Mouse (Mus musculus) MEL (cell line): ENCODE results near the gene Gm21954. TPM values are rescaled to one million over a fixed set of nuclear protein-coding genes. Genes with fewer than 3 reads are reported as not detected.

Experiments used
- DNase-seq: peaks from one replicate; pipeline ENCODE4 v3.0.0; 2011; ENCODE audit warnings: low read depth, low spot score
- H3K27ac ChIP-seq: 2 replicates; pipeline ENCODE4 v1.5.1; 2012; ENCODE audit warnings: low read depth, mild to moderate bottlenecking, control low read depth, low read length, moderate library complexity; ENCODE audit not compliant: control insufficient read depth
- H3K27me3 ChIP-seq, 2 experiments: fragments of 150-350 bp in 1 of 2; sonication (generic) in 1 of 2; 2 replicates each; pipeline ENCODE4 v1.6.1; 2012; ENCODE audit warnings: low read length in 2 of 2, mild to moderate bottlenecking in 2 of 2, improper control_type of control experiment in 1 of 2, moderate library complexity in 1 of 2; ENCODE audit not compliant: insufficient read depth in 2 of 2, control insufficient read depth in 1 of 2
- H3K36me3 ChIP-seq, 2 experiments: 2 replicates each; pipeline ENCODE4 v1.6.1; 2012 to 2014; ENCODE audit warnings: low read length in 2 of 2, improper control_type of control experiment in 1 of 2, inconsistent platforms in 1 of 2, mild to moderate bottlenecking in 1 of 2; ENCODE audit not compliant: insufficient read depth in 2 of 2, control insufficient read depth in 1 of 2
- H3K4me1 ChIP-seq, 2 experiments: fragments of 150-350 bp in 1 of 2; sonication (generic) in 1 of 2; 2 replicates each; pipeline ENCODE4 v1.6.1; 2012; ENCODE audit warnings: low read length in 2 of 2, improper control_type of control experiment in 1 of 2, mild to moderate bottlenecking in 1 of 2; ENCODE audit not compliant: insufficient read depth in 2 of 2, control insufficient read depth in 1 of 2
- H3K4me3 ChIP-seq, 2 experiments: fragments of 150-350 bp in 1 of 2; sonication (generic) in 1 of 2; 2 replicates each; pipeline ENCODE4 v1.5.1; 2012; ENCODE audit warnings: low read depth in 2 of 2, low read length in 2 of 2, mild to moderate bottlenecking in 2 of 2, moderate library complexity in 2 of 2, control low read depth in 1 of 2, improper control_type of control experiment in 1 of 2; ENCODE audit not compliant: control insufficient read depth in 1 of 2, insufficient read depth in 1 of 2
- H3K79me2 ChIP-seq: 2 replicates; pipeline ENCODE4 v1.6.1; 2012; ENCODE audit warnings: mild to moderate bottlenecking, low read length, moderate library complexity; ENCODE audit not compliant: control insufficient read depth, poor library complexity, insufficient read depth
- H3K9ac ChIP-seq: 2 replicates; pipeline ENCODE4 v1.6.1; 2012; ENCODE audit warnings: low read depth, mild to moderate bottlenecking, control low read depth, low read length, moderate library complexity; ENCODE audit not compliant: control insufficient read depth, poor library complexity, severe bottlenecking
- H3K9me3 ChIP-seq: fragments of 150-350 bp; sonication (generic); replicated peaks from 2 replicates; pipeline ENCODE4 v1.6.1; 2012; ENCODE audit warnings: mild to moderate bottlenecking, low read length, improper control_type of control experiment, moderate library complexity; ENCODE audit not compliant: insufficient read depth
- BHLHE40 ChIP-seq: IDR thresholded peaks from 2 replicates; pipeline ENCODE4 v1.6.1; 2012; ENCODE audit warnings: low read depth, mild to moderate bottlenecking, inconsistent platforms, low read length, improper control_type of control experiment, borderline replicate concordance
- CHD2 ChIP-seq: IDR thresholded peaks from 2 replicates; pipeline ENCODE4 v1.6.1; 2011; ENCODE audit warnings: low read length, improper control_type of control experiment
- E2F4 ChIP-seq: IDR thresholded peaks from 2 replicates; pipeline ENCODE4 v1.6.1; 2011; ENCODE audit warnings: low read depth, low read length, improper control_type of control experiment, borderline replicate concordance
- EP300 ChIP-seq, 2 experiments: IDR thresholded peaks; 2 replicates each; pipeline ENCODE4 v1.6.1; 2011; ENCODE audit warnings: improper control_type of control experiment in 2 of 2, low read length in 2 of 2, low read depth in 1 of 2, mild to moderate bottlenecking in 1 of 2
- GABPA ChIP-seq: IDR thresholded peaks from 2 replicates; pipeline ENCODE4 v1.6.1; 2012; ENCODE audit warnings: low read depth, mild to moderate bottlenecking, inconsistent platforms, low read length, improper control_type of control experiment, moderate library complexity
- GATA1 ChIP-seq: IDR thresholded peaks from 2 replicates; pipeline ENCODE4 v1.6.1; 2011; ENCODE audit warnings: low read depth, low read length, improper control_type of control experiment
- JUND ChIP-seq: IDR thresholded peaks from 2 replicates; pipeline ENCODE4 v1.6.1; 2011; ENCODE audit warnings: low read depth, mild to moderate bottlenecking, improper control_type of control experiment, low read length
- MAX ChIP-seq: IDR thresholded peaks from 2 replicates; pipeline ENCODE4 v1.6.1; 2011; ENCODE audit warnings: low read length, improper control_type of control experiment
- MEF2A ChIP-seq: IDR thresholded peaks from 2 replicates; pipeline ENCODE4 v1.6.1; 2014; ENCODE audit warnings: low read depth, mild to moderate bottlenecking, inconsistent platforms, low read length, improper control_type of control experiment; ENCODE audit not compliant: poor library complexity, insufficient replicate concordance, severe bottlenecking; ENCODE audit errors: extremely low read depth
- MXI1 ChIP-seq: IDR thresholded peaks from 2 replicates; pipeline ENCODE4 v1.6.1; 2011; ENCODE audit warnings: mild to moderate bottlenecking, low read depth, low read length, improper control_type of control experiment
- MYB ChIP-seq: IDR thresholded peaks from 2 replicates; pipeline ENCODE4 v1.6.1; 2011; ENCODE audit warnings: mild to moderate bottlenecking, low read depth, low read length, improper control_type of control experiment
- NELFE ChIP-seq: IDR thresholded peaks from 2 replicates; pipeline ENCODE4 v1.6.1; 2011; ENCODE audit warnings: low read depth, low read length, improper control_type of control experiment
- NRF1 ChIP-seq: IDR thresholded peaks from 2 replicates; pipeline ENCODE4 v1.6.1; 2014; ENCODE audit warnings: low read depth, mild to moderate bottlenecking, inconsistent platforms, low read length, improper control_type of control experiment, moderate library complexity; ENCODE audit not compliant: poor library complexity, insufficient read depth, severe bottlenecking
- POLR2AphosphoS2 ChIP-seq: IDR thresholded peaks from 2 replicates; pipeline ENCODE4 v1.6.1; 2011; ENCODE audit warnings: low read length, improper control_type of control experiment
- POLR2AphosphoS5 ChIP-seq: IDR thresholded peaks from 2 replicates; pipeline ENCODE4 v1.6.1; 2012; ENCODE audit warnings: low read depth, borderline replicate concordance, mild to moderate bottlenecking, inconsistent platforms, low read length, moderate library complexity, mixed read lengths
- RCOR1 ChIP-seq: IDR thresholded peaks from 2 replicates; pipeline ENCODE4 v1.6.1; 2012; ENCODE audit warnings: low read depth, mild to moderate bottlenecking, inconsistent platforms, low read length, improper control_type of control experiment
- SIN3A ChIP-seq: IDR thresholded peaks from 2 replicates; pipeline ENCODE4 v1.6.1; 2012; ENCODE audit warnings: low read length, improper control_type of control experiment, inconsistent platforms
- SMC3 ChIP-seq: IDR thresholded peaks from 2 replicates; pipeline ENCODE4 v1.6.1; 2011; ENCODE audit warnings: low read depth, low read length, improper control_type of control experiment
- TAL1 ChIP-seq: IDR thresholded peaks from 2 replicates; pipeline ENCODE4 v1.6.1; 2012; ENCODE audit warnings: mild to moderate bottlenecking, inconsistent platforms, low read length, moderate library complexity, mixed read lengths
- TBP ChIP-seq: IDR thresholded peaks from 2 replicates; pipeline ENCODE4 v1.8.0; 2011; ENCODE audit warnings: low read depth, low read length, improper control_type of control experiment
- UBTF ChIP-seq: IDR thresholded peaks from 2 replicates; pipeline ENCODE4 v1.6.1; 2012; ENCODE audit warnings: low read depth, mild to moderate bottlenecking, inconsistent platforms, low read length, improper control_type of control experiment, moderate library complexity, borderline replicate concordance; ENCODE audit not compliant: insufficient read depth
- USF1 ChIP-seq: IDR thresholded peaks from 2 replicates; pipeline ENCODE4 v1.6.1; 2014; ENCODE audit warnings: low read depth, mild to moderate bottlenecking, inconsistent platforms, low read length, improper control_type of control experiment, moderate library complexity
- USF2 ChIP-seq, 2 experiments: IDR thresholded peaks; 2 replicates each; pipeline ENCODE4 v1.6.1; 2011 to 2012; ENCODE audit warnings: improper control_type of control experiment in 2 of 2, low read length in 2 of 2, borderline replicate concordance in 1 of 2, inconsistent platforms in 1 of 2, low read depth in 1 of 2, mild to moderate bottlenecking in 1 of 2; ENCODE audit not compliant: insufficient read depth in 1 of 2
- ZC3H11A ChIP-seq: IDR thresholded peaks from 2 replicates; pipeline ENCODE4 v1.6.1; 2012; ENCODE audit warnings: low read depth, mild to moderate bottlenecking, inconsistent platforms, low read length, improper control_type of control experiment
- ZKSCAN1 ChIP-seq: IDR thresholded peaks from 2 replicates; pipeline ENCODE4 v1.6.1; 2012; ENCODE audit warnings: low read depth, mild to moderate bottlenecking, inconsistent platforms, low read length, improper control_type of control experiment, moderate library complexity
- polyA plus RNA-seq, 2 experiments: library from polyadenylated mRNA; stranded (reverse) in 1 of 2; unstranded in 1 of 2; fragments of >175 nt in 1 of 2; fragments of >200 nt in 1 of 2; gene quantifications; 2 replicates each; pipeline versions ENCODE4 v1.2.1 to v1.2.4; 2012; ENCODE audit warnings: low replicate concordance in 2 of 2, low read depth in 1 of 2; ENCODE audit not compliant: insufficient read length in 2 of 2, insufficient read depth in 1 of 2, missing spikeins in 1 of 2
- total RNA-seq: library from RNA; depleted of rRNA; stranded (reverse); fragments of 300-350 nt; gene quantifications from 2 replicates; pipeline ENCODE4 v1.2.3, GENCODE M21; 2012

Gene Gm21954
- total and polyA plus RNA-seq, 3 experiments: not detected

DNA sequence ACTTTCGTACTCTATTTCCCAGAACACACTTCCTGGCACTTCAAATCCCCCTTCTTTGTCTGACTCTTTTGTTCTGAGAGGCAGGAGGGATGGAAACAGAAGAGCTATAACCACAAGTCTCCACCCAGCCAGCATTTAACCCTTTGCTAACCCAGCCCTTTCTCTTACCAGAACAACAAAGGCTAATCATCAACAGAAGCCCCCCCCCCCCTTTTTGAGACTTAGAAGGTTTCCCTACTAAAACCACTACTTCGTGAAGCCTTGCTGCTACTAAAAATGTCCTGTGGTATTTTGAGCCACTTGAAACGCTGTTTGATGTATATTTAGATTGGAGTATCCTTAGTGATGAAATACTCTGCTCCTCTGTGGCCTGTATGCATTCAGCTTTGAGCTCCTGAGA lies 52.7 kb downstream of the Gm21954 start:
- H3K27me3 ChIP-seq: no peaks in the 10 kb centered on the region
- no peaks in the 10 kb centered on the region for H3K4me1 ChIP-seq
- no peak for TF ChIP-seq BHLHE40
- no peak for TF ChIP-seq TBP
- TF ChIP-seq MAX: no peak
- no peak for TF ChIP-seq USF1
- TF ChIP-seq GATA1: no peak
- TF ChIP-seq MXI1: no peak
- no peak for TF ChIP-seq E2F4
- no peak for TF ChIP-seq POLR2AphosphoS2
- no peak for TF ChIP-seq SIN3A
- TF ChIP-seq MYB: no peak
- TF ChIP-seq GABPA: no peak
- no peak for TF ChIP-seq ZKSCAN1
- TF ChIP-seq SMC3: no peak
- TF ChIP-seq NRF1: no peak
- TF ChIP-seq TAL1: no peak
- no peaks in the 10 kb centered on the region for H3K36me3 ChIP-seq
- no peak for DNase-seq
- no peaks in the 10 kb centered on the region for H3K79me2 ChIP-seq
- H3K4me3 ChIP-seq: no peak overlapping the region
- H3K9me3 ChIP-seq: no peaks in the 10 kb centered on the region
- no peak overlapping the region for H3K9ac ChIP-seq
- no peak overlapping the region for H3K27ac ChIP-seq

DNA sequence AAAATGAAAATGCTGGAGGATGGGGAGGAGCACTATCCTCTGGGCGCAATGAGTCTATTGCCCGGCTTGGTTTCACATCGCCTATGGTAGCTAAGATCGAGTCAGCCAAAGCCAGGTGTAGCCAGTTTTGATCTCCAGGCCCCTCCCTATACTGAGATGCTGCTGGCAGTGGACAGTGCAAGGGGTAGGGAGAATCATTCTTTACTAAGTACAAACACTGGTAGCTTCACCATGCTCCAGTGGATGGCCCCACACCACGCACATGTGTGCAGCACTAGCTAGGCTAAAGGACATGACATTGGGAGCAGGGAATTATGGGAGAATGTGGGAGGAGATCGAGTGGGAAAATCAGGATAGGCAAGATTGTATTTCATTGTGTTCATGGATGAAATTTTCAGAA lies 53.2 kb downstream of the Gm21954 start:
- no peaks in the 10 kb centered on the region for H3K36me3 ChIP-seq
- H3K9me3 ChIP-seq: no peaks in the 10 kb centered on the region
- DNase-seq: no peak
- no peaks in the 10 kb centered on the region for H3K79me2 ChIP-seq
- H3K27me3 ChIP-seq: no peaks in the 10 kb centered on the region
- H3K4me3 ChIP-seq: no peak overlapping the region
- no peak overlapping the region for H3K27ac ChIP-seq
- no peaks in the 10 kb centered on the region for H3K4me1 ChIP-seq
- H3K9ac ChIP-seq: no peak overlapping the region
- TF ChIP-seq RCOR1 (no peak), UBTF (no peak), NELFE (no peak), JUND (no peak), ZC3H11A (no peak), POLR2AphosphoS2 (no peak), TBP (no peak), MAX (no peak), MYB (no peak), USF2 (IDR thresholded peaks at IDR 0.05; ENCODE audit: borderline replicate concordance in 1 of 2, insufficient read depth in 1 of 2, low read depth in 1 of 2, low read length in 2 of 2) (no peak), EP300 (IDR thresholded peaks at IDR 0.05; ENCODE audit: low read depth in 1 of 2, low read length in 2 of 2) (no peak), GABPA (no peak), POLR2AphosphoS5 (no peak), SIN3A (no peak), CHD2 (no peak), TAL1 (no peak), MEF2A (no peak)
- TF ChIP-seq, all 39 proteins: peak for 0
